Mouse (Mus musculus): ENCODE measurements around the gene N4bp3. TPM values are rescaled to one million over a fixed set of nuclear protein-coding genes. Genes with fewer than 3 reads are reported as not detected.
A peak's percentile ranks its signal among the peaks of the same experiment; 100 is the strongest.

The N4bp3 gene
- polyA plus RNA-seq, 1 experiment from 2014 or later, result 20.7 TPM

GRCm38 (mm10) chr11:51646751-51647667 is 3.6 kb downstream of the N4bp3 start:
- Histone ChIP-seq H3K4me2 (ENCODE audit: low read depth, low read length) (peak overlapping the region; percentile 27; the same call in 1 of the 2 replicates), H3K27me3 (ENCODE audit: control insufficient read depth, insufficient read depth, low read length) (no peaks in the 10 kb centered on the region), H3K4me3 (replicated peaks; ENCODE audit: low read length) (no peak overlapping the region), H3K9ac (ENCODE audit: low read length) (peak overlapping the region; percentile 44; the same call in 1 of the 2 replicates), H3K4me1 (ENCODE audit: control insufficient read depth, insufficient read depth, low read length) (peaks cover 24% of the 10 kb centered on the region), H3K27ac (ENCODE audit: low read length) (peak overlapping the region; percentile 48), H3K9me3 (replicated peaks; ENCODE audit: control insufficient read depth, low read length) (no peaks in the 10 kb centered on the region), H3K36me3 (ENCODE audit: control insufficient read depth, insufficient read depth, low read length) (no peaks in the 10 kb centered on the region)
- WGBS, result 61% methylated on average over 15 of the region's 15 CpGs
- no peak for ATAC-seq (ENCODE audit: insufficient read depth, low FRiP score)

- H3K36me3 ChIP-seq (ENCODE audit: control insufficient read depth, insufficient read depth, low read length), result no peaks in the 10 kb centered on the region
- H3K27ac ChIP-seq (ENCODE audit: low read length), result 0 out of 2 replicates have a peak overlapping the region, but pooled peaks have one; percentile 3
- H3K9me3 ChIP-seq (replicated peaks; ENCODE audit: control insufficient read depth, low read length), result no peaks in the 10 kb centered on the region
- H3K4me3 ChIP-seq (replicated peaks; ENCODE audit: low read length), result no peak overlapping the region
- 75% methylated on average over 7 of the region's 7 CpGs for WGBS
- ATAC-seq (ENCODE audit: insufficient read depth, low FRiP score), result no peak
- H3K27me3 ChIP-seq (ENCODE audit: control insufficient read depth, insufficient read depth, low read length), result no peaks in the 10 kb centered on the region
- H3K4me1 ChIP-seq (ENCODE audit: control insufficient read depth, insufficient read depth, low read length), result peaks cover 24% of the 10 kb centered on the region
- no peak overlapping the region for H3K9ac ChIP-seq (ENCODE audit: low read length)
- no peak overlapping the region for H3K4me2 ChIP-seq (ENCODE audit: low read depth, low read length)
These were observed 4.4 kb downstream of the N4bp3 start for GRCm38 (mm10) chr11:51646245-51646644.

GRCm38 (mm10) chr11:51645293-51645692 is 5.3 kb downstream of the N4bp3 start:
- no peak overlapping the region for H3K4me3 ChIP-seq (replicated peaks; ENCODE audit: low read length)
- H3K4me2 ChIP-seq (ENCODE audit: low read depth, low read length), result no peak overlapping the region
- ATAC-seq (ENCODE audit: insufficient read depth, low FRiP score), result no peak
- H3K36me3 ChIP-seq (ENCODE audit: control insufficient read depth, insufficient read depth, low read length), result no peaks in the 10 kb centered on the region
- no peaks in the 10 kb centered on the region for H3K9me3 ChIP-seq (replicated peaks; ENCODE audit: control insufficient read depth, low read length)
- H3K4me1 ChIP-seq (ENCODE audit: control insufficient read depth, insufficient read depth, low read length), result peaks cover 24% of the 10 kb centered on the region
- H3K9ac ChIP-seq (ENCODE audit: low read length), result no peak overlapping the region
- WGBS, result 61% methylated on average over 13 of the region's 13 CpGs
- no peak overlapping the region for H3K27ac ChIP-seq (ENCODE audit: low read length)
- no peaks in the 10 kb centered on the region for H3K27me3 ChIP-seq (ENCODE audit: control insufficient read depth, insufficient read depth, low read length)

GRCm38 (mm10) chr11:51644217-51644616 is 6.4 kb downstream of the N4bp3 start:
- Histone ChIP-seq H3K4me3 (replicated peaks; ENCODE audit: low read length) (no peak overlapping the region), H3K27me3 (ENCODE audit: control insufficient read depth, insufficient read depth, low read length) (no peaks in the 10 kb centered on the region), H3K27ac (ENCODE audit: low read length) (no peak overlapping the region), H3K4me2 (ENCODE audit: low read depth, low read length) (no peak overlapping the region), H3K9me3 (replicated peaks; ENCODE audit: control insufficient read depth, low read length) (no peaks in the 10 kb centered on the region), H3K36me3 (ENCODE audit: control insufficient read depth, insufficient read depth, low read length) (no peaks in the 10 kb centered on the region), H3K4me1 (ENCODE audit: control insufficient read depth, insufficient read depth, low read length) (peaks cover 21% of the 10 kb centered on the region; the same call in 1 of the 2 replicates), H3K9ac (ENCODE audit: low read length) (no peak overlapping the region)
- ATAC-seq (ENCODE audit: insufficient read depth, low FRiP score), result no peak
- 83% methylated on average over 16 of the region's 16 CpGs for WGBS

GRCm38 (mm10) chr11:51643761-51644160 is 6.9 kb downstream of the N4bp3 start:
- ATAC-seq (ENCODE audit: insufficient read depth, low FRiP score), result no peak
- Histone ChIP-seq H3K4me1 (ENCODE audit: control insufficient read depth, insufficient read depth, low read length) (0 out of 2 replicates have a peak, but pooled peaks cover 16% of the 10 kb centered on the region), H3K27ac (ENCODE audit: low read length) (no peak overlapping the region), H3K9me3 (replicated peaks; ENCODE audit: control insufficient read depth, low read length) (no peaks in the 10 kb centered on the region), H3K9ac (ENCODE audit: low read length) (no peak overlapping the region), H3K36me3 (ENCODE audit: control insufficient read depth, insufficient read depth, low read length) (no peaks in the 10 kb centered on the region), H3K27me3 (ENCODE audit: control insufficient read depth, insufficient read depth, low read length) (no peaks in the 10 kb centered on the region), H3K4me2 (ENCODE audit: low read depth, low read length) (no peak overlapping the region), H3K4me3 (replicated peaks; ENCODE audit: low read length) (no peak overlapping the region)
- 55% methylated on average over 15 of the region's 15 CpGs for WGBS

- H3K27ac ChIP-seq (ENCODE audit: low read length), result no peak overlapping the region
- no peak for ATAC-seq (ENCODE audit: insufficient read depth, low FRiP score)
- WGBS, result 63% methylated on average over 9 of the region's 9 CpGs
- H3K27me3 ChIP-seq (ENCODE audit: control insufficient read depth, insufficient read depth, low read length), result no peaks in the 10 kb centered on the region
- no peak overlapping the region for H3K9ac ChIP-seq (ENCODE audit: low read length)
- no peaks in the 10 kb centered on the region for H3K9me3 ChIP-seq (replicated peaks; ENCODE audit: control insufficient read depth, low read length)
- no peak overlapping the region for H3K4me3 ChIP-seq (replicated peaks; ENCODE audit: low read length)
- no peaks in the 10 kb centered on the region for H3K36me3 ChIP-seq (ENCODE audit: control insufficient read depth, insufficient read depth, low read length)
- H3K4me1 ChIP-seq (ENCODE audit: control insufficient read depth, insufficient read depth, low read length), result peaks cover 11% of the 10 kb centered on the region
- no peak overlapping the region for H3K4me2 ChIP-seq (ENCODE audit: low read depth, low read length)
These were observed 7.4 kb downstream of the N4bp3 start for GRCm38 (mm10) chr11:51643202-51643601.

- Histone ChIP-seq H3K4me2 (ENCODE audit: low read depth, low read length) (no peak overlapping the region), H3K9ac (ENCODE audit: low read length) (no peak overlapping the region; the same call in 1 of the 2 replicates), H3K36me3 (ENCODE audit: control insufficient read depth, insufficient read depth, low read length) (no peaks in the 10 kb centered on the region), H3K4me3 (replicated peaks; ENCODE audit: low read length) (no peak overlapping the region), H3K27me3 (ENCODE audit: control insufficient read depth, insufficient read depth, low read length) (no peaks in the 10 kb centered on the region), H3K27ac (ENCODE audit: low read length) (no peak overlapping the region), H3K4me1 (ENCODE audit: control insufficient read depth, insufficient read depth, low read length) (peaks cover 14% of the 10 kb centered on the region), H3K9me3 (replicated peaks; ENCODE audit: control insufficient read depth, low read length) (no peaks in the 10 kb centered on the region)
- 81% methylated on average over 7 of the region's 7 CpGs for WGBS
- ATAC-seq (ENCODE audit: insufficient read depth, low FRiP score), result no peak; the same call in 1 of the 2 replicates
These were observed 9.9 kb downstream of the N4bp3 start for GRCm38 (mm10) chr11:51640748-51641147.

GRCm38 (mm10) chr11:51638497-51638896 is 12.1 kb downstream of the N4bp3 start:
- Histone ChIP-seq H3K27ac (ENCODE audit: low read length) (0 out of 2 replicates have a peak overlapping the region, but pooled peaks have one; percentile 74), H3K36me3 (ENCODE audit: control insufficient read depth, insufficient read depth, low read length) (no peaks in the 10 kb centered on the region), H3K4me1 (ENCODE audit: control insufficient read depth, insufficient read depth, low read length) (peaks cover 10% of the 10 kb centered on the region), H3K4me3 (replicated peaks; ENCODE audit: low read length) (no peak overlapping the region; the same call in 1 of the 2 replicates), H3K27me3 (ENCODE audit: control insufficient read depth, insufficient read depth, low read length) (no peaks in the 10 kb centered on the region), H3K4me2 (ENCODE audit: low read depth, low read length) (peak overlapping the region; percentile 50), H3K9ac (ENCODE audit: low read length) (no peak overlapping the region), H3K9me3 (replicated peaks; ENCODE audit: control insufficient read depth, low read length) (no peaks in the 10 kb centered on the region)
- ATAC-seq (ENCODE audit: insufficient read depth, low FRiP score), result no peak
- WGBS, result 69% methylated on average over 5 of the region's 5 CpGs

GRCm38 (mm10) chr11:51637971-51638414 is 12.6 kb downstream of the N4bp3 start:
- Histone ChIP-seq H3K9ac (ENCODE audit: low read length) (peak overlapping the region; percentile 60), H3K4me3 (replicated peaks; ENCODE audit: low read length) (peak overlapping the region; percentile 25), H3K27ac (ENCODE audit: low read length) (peak overlapping the region; percentile 74), H3K9me3 (replicated peaks; ENCODE audit: control insufficient read depth, low read length) (no peaks in the 10 kb centered on the region), H3K4me2 (ENCODE audit: low read depth, low read length) (peak overlapping the region; percentile 50), H3K4me1 (ENCODE audit: control insufficient read depth, insufficient read depth, low read length) (peaks cover 10% of the 10 kb centered on the region), H3K36me3 (ENCODE audit: control insufficient read depth, insufficient read depth, low read length) (no peaks in the 10 kb centered on the region), H3K27me3 (ENCODE audit: control insufficient read depth, insufficient read depth, low read length) (no peaks in the 10 kb centered on the region)
- WGBS, result 7% methylated on average over 17 of the region's 17 CpGs
- ATAC-seq (ENCODE audit: insufficient read depth, low FRiP score), result no peak

All from stomach, embryonic 16.5 days (tissue).